Mouse (Mus musculus): ENCODE results near the gene Rhcg. TPM values are rescaled to one million over a fixed set of nuclear protein-coding genes. Genes with fewer than 3 reads are reported as not detected.
A peak's percentile ranks its signal among the peaks of the same experiment; 100 is the strongest.

Rhcg gene
- total RNA-seq, 2 experiments from 2014 or later, result 0.26 TPM; not detected in 1

DNA sequence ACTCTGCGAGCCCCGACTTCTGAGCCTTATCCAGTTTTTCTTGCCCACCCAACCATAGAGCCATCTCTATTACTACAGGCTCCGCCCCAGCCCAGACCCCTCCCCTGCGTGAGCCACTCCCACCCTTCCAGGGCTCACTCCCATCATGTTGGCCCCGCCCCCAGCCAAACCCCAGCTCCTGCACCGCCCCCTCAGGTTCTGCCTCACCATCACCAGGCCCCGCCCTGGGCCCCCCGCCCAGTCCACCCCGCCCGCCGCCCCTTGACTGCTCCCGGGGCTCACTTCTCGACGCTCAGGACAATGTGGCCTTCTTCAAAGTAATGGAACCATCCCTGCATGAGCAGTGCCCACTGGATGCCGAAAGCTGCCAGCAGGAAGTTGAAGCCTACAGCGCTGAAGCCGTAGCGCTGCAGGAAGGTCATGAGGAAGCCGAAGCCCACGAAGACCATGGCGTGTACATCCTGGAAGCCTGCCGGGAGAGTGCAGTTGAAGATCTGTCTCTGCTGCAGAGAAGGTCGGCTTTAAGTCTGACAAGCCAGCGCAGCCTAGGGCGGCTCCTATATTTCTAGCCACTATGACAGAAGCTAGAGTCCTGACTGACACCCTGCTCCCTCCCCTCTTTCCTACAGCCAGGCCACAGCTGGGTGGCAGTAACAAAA, 10.1 kb downstream of the Rhcg start:
- no peak for ATAC-seq (replicated peaks; ENCODE audit: low FRiP score, poor library complexity, severe bottlenecking)

DNA sequence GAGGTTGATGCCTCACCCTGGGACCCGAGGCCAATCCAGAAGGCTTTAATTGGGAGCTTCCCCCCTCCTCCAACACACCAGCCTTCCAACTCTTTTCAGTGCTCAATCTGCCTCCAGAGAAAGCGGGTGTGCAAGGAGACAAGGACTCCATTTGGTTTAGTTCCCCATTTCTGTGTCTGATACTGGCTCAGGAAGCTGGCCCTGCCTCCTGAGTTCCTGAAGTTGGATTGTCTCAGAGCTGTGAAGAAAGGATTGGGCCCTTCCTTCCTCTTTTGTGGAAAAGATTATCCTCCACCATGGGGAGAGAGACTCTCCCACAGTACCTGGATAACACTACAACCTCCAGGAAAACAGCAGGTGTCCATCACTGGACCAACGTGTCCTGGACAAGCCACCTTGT, 10.7 kb downstream of the Rhcg start:
- ATAC-seq (replicated peaks; ENCODE audit: low FRiP score, poor library complexity, severe bottlenecking), result no peak

DNA sequence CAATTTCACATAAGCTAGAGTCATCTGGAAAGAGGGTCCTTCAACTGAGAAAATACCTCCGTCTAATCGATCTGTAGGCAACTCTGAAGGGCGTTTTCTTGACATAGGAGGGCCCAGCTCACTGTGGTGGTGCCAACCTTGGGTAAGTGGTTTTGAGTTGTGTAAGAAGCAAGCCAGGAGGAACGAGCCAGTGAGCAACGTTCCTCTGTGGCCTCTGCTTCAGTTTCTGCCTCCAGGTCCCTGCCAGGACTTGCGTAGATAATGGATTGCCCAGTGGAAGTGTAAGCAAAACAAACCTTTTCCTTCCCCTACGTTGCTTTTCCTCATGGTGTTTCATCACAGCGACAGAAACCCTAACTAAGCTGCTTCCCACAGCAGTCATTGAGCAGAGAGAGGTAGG, 15.5 kb downstream of the Rhcg start:
- no peak for ATAC-seq (replicated peaks; ENCODE audit: low FRiP score, poor library complexity, severe bottlenecking)

DNA sequence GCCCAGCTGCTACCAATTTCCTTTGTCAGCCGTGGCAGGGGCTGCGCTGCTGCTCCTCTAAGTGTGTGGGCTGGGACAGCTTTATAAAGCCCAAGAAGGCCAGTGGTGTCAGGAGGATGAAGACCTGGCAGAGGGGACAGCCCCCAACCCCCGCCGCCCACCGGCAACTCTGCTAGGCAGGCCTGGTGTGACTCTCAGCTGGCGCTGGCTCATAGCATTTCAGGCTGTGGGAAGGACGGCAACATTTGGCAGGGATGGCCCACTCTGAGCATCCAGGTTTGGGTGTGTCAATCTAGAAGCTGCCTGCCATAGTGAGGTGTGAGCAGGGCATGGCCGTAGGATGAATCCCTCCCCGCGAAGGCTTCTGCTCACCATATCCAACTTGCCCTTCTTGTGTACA, 17.3 kb downstream of the Rhcg start:
- no peak for ATAC-seq (replicated peaks; ENCODE audit: low FRiP score, poor library complexity, severe bottlenecking)

DNA sequence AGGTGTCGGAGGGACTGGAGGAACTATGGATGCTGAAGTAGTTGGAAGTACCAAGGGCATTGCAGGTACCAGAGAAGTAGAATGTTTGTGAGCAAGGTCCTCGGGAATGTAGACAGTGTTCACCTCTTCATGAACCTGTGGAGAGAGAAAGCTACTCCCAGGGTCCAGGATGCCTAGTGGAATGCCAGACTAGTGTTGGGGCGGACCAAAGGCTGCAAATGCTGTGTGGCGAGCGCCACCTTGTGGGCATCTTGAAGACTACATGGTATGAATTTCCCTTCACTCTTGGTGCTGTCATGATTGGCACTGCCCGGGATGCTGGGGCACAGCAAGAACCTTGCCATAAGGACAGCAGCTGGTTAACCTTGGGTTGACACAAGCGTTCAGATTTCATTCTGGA, 22.6 kb downstream of the Rhcg start:
- peak; percentile 71 for ATAC-seq (replicated peaks; ENCODE audit: low FRiP score, poor library complexity, severe bottlenecking)

DNA sequence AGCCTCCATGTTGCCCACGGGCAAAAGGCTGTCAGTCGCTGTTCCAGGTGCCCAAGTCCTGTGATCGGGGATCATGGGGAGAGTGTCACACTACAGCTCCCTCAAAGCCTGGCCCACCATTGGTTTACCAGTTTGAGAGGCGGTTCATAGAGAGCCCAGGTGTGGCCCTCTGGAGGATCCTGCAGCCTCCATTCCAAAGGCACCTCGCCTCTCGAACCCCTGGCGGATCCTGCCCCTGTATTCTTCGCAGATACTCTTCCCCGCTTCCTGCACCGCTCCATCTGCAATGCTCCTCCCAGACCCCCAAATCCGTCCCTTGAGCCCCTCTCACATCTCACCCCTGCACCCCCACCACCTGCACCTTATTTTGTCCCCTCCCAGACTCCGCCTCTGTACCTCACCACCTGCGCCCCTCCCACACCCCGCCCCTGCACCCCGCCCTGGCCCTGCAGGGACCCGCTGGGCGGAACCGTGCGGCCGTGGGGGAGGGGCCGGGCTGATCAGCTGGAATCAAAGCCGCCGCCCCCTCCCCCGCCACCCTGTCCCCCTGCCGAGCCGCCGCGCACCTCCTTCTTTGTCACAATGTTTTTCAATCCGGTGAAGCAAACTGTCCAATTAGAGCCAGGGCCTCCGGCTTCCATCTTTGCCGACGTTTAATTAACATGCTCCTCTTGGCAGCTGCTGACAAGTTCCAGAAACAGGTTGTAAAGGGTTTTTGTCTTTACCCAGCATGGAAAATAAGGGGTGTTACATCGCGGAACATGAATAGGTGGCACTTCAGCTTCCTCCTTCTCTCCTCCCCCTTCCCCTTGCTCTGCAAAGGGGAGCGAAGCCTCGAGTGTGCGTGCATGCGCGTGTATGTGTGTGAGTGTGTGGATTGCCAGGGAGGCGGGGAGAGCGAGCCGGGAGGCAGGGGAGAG, 25.4 kb downstream of the Rhcg start:
- ATAC-seq (replicated peaks; ENCODE audit: low FRiP score, poor library complexity, severe bottlenecking), result no peak

DNA sequence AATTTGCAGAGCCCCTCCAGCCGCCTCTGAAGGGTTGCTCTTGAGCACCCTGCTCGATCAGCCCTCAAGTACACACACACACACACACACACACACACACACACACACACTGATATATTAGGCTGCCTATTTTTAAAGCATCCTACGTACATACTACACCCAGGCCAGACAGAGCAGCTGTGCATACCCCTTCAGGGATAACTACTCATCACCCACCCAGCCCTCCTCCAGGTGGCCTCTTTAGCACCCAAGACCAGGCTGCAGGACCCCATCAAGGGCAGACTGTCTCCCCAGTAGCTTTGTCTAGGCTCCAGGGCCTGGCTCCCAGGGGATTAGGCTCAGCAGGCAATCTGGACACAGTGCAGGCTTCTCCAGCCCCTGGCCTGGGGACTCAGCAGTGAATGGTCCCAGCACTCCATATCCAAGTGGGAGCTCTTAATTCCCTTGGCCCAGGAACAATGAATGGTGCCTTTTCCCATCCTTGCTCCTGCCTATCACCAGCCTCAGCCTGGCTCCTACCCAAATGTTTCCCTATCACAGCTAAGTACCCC, 26.8 kb downstream of the Rhcg start:
- no peak for ATAC-seq (replicated peaks; ENCODE audit: low FRiP score, poor library complexity, severe bottlenecking)

DNA sequence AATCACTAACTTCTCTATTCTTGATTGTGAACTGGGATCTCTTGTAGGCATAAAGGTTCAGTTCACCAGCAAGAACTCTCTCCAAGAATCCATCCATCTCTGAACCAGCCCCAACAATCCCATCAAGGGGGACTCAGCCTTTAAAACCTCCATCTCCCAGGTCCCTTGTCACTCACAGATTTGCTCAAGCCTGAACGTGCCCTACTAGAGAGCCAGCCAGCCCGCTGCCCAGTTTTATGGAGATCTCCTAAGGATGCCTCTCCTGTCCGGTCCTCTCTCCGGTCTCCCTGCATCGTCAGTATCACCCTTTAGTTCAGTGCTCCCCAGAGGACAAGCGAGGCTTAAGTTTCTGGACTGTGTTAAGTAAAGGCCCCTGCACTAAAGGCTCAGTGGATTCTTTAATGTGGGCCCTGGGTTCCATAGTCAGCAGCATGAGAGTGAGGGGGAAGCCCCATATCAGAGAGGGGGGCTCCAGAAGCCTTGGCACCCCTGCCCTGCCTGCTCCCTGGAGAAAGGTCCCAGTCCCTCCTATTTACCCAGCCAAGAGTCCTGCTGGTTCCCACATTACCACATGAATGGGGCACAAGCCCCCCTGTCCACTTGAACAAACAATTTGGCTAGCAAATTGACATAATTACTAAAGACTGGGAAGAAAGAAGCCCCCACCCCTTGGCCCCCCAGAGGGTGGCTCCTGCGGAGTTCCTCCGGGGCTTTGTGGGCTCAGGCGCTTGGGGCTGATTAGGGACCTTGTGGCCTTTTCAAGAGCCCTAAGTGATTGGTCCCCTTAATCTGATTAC, 27.5 kb downstream of the Rhcg start:
- ATAC-seq (replicated peaks; ENCODE audit: low FRiP score, poor library complexity, severe bottlenecking), result no peak

DNA sequence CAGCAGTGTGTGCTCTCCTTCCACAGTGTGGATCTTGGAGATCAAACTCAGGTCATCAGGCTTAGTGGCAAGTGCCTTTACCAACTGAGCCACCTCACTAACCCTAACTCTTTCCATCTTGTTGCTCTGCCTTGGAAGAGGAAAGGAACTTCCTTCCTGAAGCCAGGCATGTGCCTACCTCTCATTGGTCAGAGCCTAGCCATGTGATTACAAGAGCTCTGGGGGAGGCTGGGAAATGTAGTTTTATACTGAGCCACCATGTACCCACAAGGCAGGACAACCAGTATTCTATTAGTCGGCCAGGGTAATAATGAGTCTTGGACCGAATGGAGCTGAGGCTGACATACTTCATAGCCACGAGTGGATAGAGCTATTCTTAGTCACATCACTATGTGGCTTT, 29.2 kb downstream of the Rhcg start:
- no peak for ATAC-seq (replicated peaks; ENCODE audit: low FRiP score, poor library complexity, severe bottlenecking)

DNA sequence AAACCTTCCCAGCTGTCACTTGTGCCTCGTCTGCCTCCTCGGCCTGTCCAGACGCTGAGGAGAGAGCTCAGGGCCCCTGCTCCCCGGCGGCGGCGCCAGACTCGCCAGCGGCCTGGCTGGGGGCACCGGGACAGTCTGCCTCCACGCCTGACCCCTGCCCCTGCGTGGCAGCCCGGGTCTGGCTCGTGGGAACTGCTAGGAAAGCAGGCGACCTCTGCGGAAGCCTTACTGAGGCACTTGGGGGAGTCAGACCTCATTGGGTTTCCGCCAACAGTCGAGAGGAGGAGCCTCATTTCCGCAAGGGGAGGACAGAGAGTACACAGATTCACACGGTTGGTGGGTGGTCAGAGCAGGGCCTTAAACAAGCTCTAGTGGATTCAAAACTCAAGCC, 38.6 kb downstream of the Rhcg start:
- no peak for ATAC-seq (replicated peaks; ENCODE audit: low FRiP score, poor library complexity, severe bottlenecking)

DNA sequence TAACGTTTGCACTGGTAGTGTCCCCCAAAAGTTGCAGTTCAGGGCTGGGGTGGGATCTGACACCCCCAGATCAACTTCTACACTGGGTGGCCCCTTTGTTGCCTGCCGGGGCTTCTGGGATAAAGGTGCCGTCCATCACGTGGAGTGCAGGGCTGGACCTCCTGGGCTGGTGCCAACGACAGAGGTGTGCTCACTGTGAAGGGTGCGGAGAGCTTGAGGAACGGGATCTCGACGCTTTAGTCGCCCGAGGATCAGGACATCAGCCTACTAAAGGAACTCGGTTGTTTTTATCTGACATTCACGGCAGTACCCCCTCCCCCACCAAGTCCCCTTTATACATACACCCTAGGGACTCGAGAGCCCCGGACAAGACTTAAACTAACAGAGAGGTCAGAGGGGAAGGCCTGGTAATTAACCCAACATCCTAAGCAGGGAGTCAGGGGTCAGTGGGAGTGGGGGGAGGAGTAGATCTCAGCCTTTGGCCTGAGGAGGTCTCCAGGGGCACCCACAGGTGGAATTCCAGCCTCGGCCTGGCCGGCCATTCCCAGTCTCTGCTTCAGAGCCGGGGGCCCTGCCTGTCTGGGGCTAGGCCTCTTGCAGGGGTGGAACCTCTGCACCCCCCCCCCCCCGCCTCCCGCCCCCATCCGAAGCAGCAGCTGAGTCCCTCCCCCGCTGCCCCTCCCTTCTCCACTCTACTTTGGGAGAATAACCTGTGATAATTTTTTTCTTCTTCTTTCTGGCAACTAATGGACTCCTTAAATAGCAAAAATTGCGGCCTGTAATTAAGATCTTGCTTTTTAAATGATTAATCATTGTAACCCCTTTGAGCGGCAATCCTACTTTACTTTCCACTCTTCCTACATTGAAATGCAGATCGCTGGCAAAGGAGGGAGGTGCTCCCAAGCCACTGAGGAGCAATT, 39.3 kb downstream of the Rhcg start:
- no peak for ATAC-seq (replicated peaks; ENCODE audit: low FRiP score, poor library complexity, severe bottlenecking)

DNA sequence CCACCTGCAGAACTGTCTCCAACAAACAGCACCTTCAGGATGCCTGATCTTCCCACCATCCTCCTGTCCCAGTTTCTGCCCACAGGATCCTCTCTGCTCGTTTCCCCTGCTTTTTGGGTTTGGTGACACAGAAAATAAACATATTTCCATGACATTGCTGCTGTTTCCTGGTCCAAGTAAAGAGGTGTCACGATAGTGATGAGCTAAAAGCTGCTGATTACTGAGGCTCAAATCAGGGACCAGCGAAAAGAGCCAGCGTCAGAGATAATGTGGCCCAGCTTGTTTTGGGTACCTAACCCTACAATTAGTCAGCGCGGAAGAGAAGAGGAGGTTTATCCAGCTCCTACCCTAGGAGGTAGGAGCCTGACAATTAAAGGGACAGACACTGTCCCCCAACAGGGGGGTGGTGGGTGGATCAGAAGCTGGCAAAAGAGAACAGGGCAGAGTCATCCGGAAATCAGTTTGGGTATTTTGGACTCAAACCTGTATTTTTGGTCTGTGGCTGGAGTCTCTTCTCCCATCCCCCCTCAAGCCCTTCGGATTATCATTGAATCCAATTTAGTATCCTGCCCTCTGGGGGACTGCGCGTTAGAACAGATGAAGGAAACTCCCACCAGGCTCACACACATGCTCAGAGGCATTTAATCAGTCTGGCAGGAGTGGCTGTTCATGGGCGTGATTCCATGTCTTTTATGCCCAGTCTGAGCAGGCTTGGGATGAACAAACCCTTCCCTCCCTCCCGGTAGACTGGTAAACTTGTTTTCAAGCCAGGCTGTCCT, 40.2 kb downstream of the Rhcg start:
- ATAC-seq (replicated peaks; ENCODE audit: low FRiP score, poor library complexity, severe bottlenecking), result no peak

DNA sequence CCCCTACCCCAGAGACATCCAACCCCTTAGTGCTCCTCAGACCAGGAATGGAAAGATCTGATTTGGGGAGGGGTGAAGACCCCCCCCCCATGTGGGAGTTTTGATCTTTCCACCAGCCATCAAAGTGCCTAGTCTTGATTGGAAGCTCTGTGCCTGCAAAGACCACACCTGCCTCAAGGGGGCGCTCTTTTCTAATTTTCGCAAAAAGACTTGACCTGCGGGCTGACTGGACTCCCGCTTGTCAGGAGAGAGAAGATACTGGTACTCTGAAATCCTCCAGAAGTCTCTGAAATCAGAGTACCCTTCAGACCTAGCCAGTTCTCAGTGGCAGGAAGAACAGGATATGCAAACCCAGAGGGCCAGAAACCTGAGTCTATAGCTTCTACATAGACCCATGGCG, 40.8 kb downstream of the Rhcg start:
- peak; percentile 55; the same call in 1 of the 2 replicates for ATAC-seq (replicated peaks; ENCODE audit: low FRiP score, poor library complexity, severe bottlenecking)

DNA sequence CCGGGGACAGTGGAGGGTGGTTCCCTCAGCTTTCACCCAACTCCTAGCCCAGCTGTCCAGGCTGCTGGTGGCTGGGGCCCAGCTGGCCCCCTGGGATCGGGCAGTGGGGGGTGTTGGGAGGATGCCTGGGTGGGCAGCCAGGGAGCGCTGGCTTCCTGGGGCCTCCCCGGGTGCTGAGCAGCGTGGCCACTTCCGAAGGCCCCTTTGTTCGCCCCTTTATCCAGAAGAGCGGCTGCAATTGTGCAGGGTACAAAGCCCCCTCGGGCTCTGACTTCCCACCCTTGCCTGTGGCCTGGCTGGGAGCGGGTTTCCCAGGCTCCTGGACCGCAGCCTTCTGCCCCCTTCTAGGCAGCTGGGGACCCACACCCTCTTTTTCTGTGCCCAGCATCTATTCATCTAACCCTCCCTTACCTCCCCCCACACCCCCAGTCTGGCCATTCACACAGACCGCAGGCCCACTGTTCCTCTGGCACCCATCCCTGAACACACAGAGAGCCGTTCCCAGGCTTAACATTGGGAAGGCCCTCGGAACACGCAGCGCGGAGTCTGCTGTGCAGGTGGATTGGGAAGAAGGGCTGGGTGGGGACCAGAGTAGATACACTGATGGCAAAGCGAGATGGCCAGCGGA, 45.2 kb downstream of the Rhcg start:
- no peak for ATAC-seq (replicated peaks; ENCODE audit: low FRiP score, poor library complexity, severe bottlenecking)

DNA sequence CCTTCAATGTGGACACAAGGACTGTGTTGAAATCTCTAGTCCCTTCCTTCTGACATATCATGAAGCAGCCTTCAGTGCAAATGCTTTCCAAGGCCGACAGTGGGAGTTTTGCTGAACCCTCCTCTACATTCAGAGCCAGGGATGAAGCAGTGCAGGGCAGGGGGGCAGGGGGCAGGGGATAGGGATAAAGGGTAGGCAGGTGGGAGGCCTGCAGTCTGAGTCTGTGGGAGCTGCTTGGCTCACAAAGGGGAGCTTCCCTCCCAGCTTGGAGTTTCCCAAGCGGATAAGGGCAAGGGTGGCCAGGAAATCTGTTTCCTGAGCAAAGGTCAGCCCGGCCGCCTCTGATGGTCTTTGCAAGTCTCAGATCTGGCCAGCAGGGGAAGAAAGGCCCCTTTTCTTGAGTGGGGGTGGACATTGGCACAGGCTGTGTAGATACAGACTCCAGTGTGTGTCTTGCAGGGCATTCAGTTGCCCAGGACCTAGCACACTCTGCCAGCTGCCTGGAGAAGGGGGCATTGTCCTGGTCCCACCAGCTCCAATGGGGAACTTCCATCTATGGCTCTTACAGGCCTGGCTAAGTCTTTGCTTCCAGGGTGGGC, 48.4 kb downstream of the Rhcg start:
- no peak for ATAC-seq (replicated peaks; ENCODE audit: low FRiP score, poor library complexity, severe bottlenecking)

DNA sequence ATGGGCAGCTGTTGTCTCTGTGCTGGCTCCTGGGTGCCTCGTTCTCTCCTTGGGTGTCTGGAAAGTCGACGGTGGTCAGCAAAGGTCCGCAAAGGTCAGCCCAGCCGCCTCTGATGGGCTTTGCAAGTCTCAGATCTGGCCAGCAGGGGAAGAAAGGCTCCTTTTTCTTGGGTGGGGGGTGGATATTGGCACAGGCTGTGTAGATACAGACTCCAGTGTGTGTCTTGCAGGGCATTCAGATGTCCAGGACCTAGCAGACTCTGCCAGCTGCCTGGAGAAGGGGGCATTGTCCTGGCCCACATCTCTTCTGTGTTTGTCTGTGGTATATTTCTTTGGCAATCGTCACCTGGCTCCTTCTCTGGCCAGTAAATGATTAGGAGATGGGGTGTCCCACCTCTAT, 49.2 kb downstream of the Rhcg start:
- no peak for ATAC-seq (replicated peaks; ENCODE audit: low FRiP score, poor library complexity, severe bottlenecking)

DNA sequence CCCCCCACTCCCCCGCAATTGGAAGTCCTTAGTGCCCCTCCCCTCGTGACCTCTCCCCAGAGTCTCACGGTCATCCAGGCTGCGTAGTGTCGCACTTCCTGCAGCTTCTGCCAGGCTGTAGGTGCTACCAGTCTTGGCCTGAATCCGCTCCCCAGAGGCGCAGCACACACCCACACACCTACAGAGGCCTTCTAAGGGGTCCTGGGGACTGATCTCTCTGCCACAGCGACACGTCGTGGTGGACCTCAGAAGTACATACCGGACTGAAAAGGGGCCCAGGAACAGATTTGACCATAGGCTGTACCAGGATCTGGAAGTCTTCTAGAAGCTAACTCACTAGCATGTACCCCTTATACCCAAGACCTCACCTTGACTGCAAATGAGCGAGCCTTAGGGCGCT, 53.8 kb downstream of the Rhcg start:
- no peak for ATAC-seq (replicated peaks; ENCODE audit: low FRiP score, poor library complexity, severe bottlenecking)

DNA sequence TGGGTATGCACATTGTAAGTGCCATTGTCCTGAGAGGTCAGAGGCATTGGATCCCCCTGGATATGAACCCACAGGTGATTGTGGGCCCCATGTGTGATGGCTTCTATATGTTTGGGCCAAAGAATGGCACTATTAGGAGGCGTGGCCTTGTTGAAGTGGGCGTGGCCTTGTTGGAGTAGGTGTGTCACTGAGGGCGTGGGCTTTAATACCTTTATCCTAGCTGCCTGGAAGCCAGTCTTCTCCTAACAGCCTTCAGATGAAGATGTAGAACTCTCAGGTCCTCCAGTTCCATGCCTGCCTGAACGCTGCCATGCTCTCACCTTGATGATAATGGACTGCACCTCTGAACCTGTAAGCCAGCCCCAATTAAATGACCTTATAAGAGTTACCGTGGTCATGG, 55.1 kb downstream of the Rhcg start:
- ATAC-seq (replicated peaks; ENCODE audit: low FRiP score, poor library complexity, severe bottlenecking), result no peak

Measured in erythroblast, adult 5-6 weeks (primary cell).